Mouse (Mus musculus) layer of hippocampus, postnatal 10 days (tissue): Measurements from ENCODE around the gene Pdcd11. TPM values are rescaled to one million over a fixed set of nuclear protein-coding genes. Genes with fewer than 3 reads are reported as not detected.
"Not testable (repeated sequence)": the region's sequence is repeated elsewhere in the genome, so short reads cannot be mapped to it uniquely, and the experiment has no call there.

Experiments
- DNase-seq, 2 experiments: peaks; one replicate each; pipeline ENCODE4 v3.0.0; 2021; ENCODE audit warnings: low spot score in 2 of 2
- total RNA-seq, 2 experiments: library from RNA; stranded (reverse); gene quantifications; 2 replicates each; pipeline ENCODE4 v1.2.3; 2021

Gene Pdcd11
- total RNA-seq, 2 experiments from 2014 or later: 18.9 TPM

- no peak for DNase-seq
Measured at GRCm38 (mm10) chr19:47122802-47123201, 32.2 kb downstream of the Pdcd11 start.

- no peak for DNase-seq
Measured at GRCm38 (mm10) chr19:47128164-47128563, 37.6 kb downstream of the Pdcd11 start.

- no peak for DNase-seq
Measured at GRCm38 (mm10) chr19:47128835-47129234, 38.3 kb downstream of the Pdcd11 start.

GRCm38 (mm10) chr19:47130551-47131125 lies 40.1 kb downstream of the Pdcd11 start:
- DNase-seq: no peak

GRCm38 (mm10) chr19:47133161-47133560 lies 42.6 kb downstream of the Pdcd11 start:
- DNase-seq: no peak

GRCm38 (mm10) chr19:47135568-47135967 lies 45.0 kb downstream of the Pdcd11 start:
- no peak for DNase-seq

GRCm38 (mm10) chr19:47136170-47136569 lies 45.6 kb downstream of the Pdcd11 start:
- DNase-seq: no peak

- peak; percentile 38 to 44 for DNase-seq
Measured at GRCm38 (mm10) chr19:47137051-47137581, 46.5 kb downstream of the Pdcd11 start.

GRCm38 (mm10) chr19:47137771-47138421 lies 47.3 kb downstream of the Pdcd11 start, which contains the start of gene Calhm2:
Gene Calhm2 (minus strand): TSS chr19:47138294.
- DNase-seq: peak; percentile 44 to 55

GRCm38 (mm10) chr19:47139611-47140010 lies 49.0 kb downstream of the Pdcd11 start:
- not testable (repeated sequence) for DNase-seq

- no peak for DNase-seq
Measured at GRCm38 (mm10) chr19:47142438-47142837, 51.9 kb downstream of the Pdcd11 start.

GRCm38 (mm10) chr19:47144154-47144553 lies 53.6 kb downstream of the Pdcd11 start, which contains the start of gene Calhm1:
Gene Calhm1 (minus strand): TSS chr19:47144254.
- DNase-seq: no peak

- DNase-seq: no peak
Measured at GRCm38 (mm10) chr19:47148267-47148847, 57.8 kb downstream of the Pdcd11 start.

- no peak for DNase-seq
Measured at GRCm38 (mm10) chr19:47149854-47150253, 59.3 kb downstream of the Pdcd11 start.

GRCm38 (mm10) chr19:47151332-47152061 lies 60.9 kb downstream of the Pdcd11 start:
- DNase-seq: no peak

GRCm38 (mm10) chr19:47152062-47152369 lies 61.4 kb downstream of the Pdcd11 start:
- no peak for DNase-seq

GRCm38 (mm10) chr19:47153767-47154166 lies 63.2 kb downstream of the Pdcd11 start:
- DNase-seq: no peak

GRCm38 (mm10) chr19:47157664-47158063 lies 67.1 kb downstream of the Pdcd11 start, which contains the start of gene Calhm3:
Gene Calhm3 (minus strand): TSS chr19:47157764.
- DNase-seq: no peak

- DNase-seq: no peak
Measured at GRCm38 (mm10) chr19:47161669-47162068, 71.1 kb downstream of the Pdcd11 start.

- DNase-seq: no peak
Measured at GRCm38 (mm10) chr19:47163176-47163744, 72.7 kb downstream of the Pdcd11 start.

GRCm38 (mm10) chr19:47166758-47167157 lies 76.2 kb downstream of the Pdcd11 start:
- no peak for DNase-seq
